Mouse (Mus musculus) midbrain, embryonic 13.5 days (tissue): ENCODE measurements around the gene Eapp. TPM values are rescaled to one million over a fixed set of nuclear protein-coding genes. Genes with fewer than 3 reads are reported as not detected.

Experiments
- ATAC-seq: fragments of 200-750 bp; cut with Nextera tagmentation; 2 replicates; pipeline ENCODE4 v1.8.0; 2017; ENCODE audit warnings: mild to moderate bottlenecking, moderate TSS enrichment, moderate library complexity
- H3K27ac ChIP-seq: fragments of 300-500 bp; sonication (generic); 2 replicates; pipeline ENCODE4 v1.5.1; 2015; ENCODE audit warnings: inconsistent platforms, mild to moderate bottlenecking, moderate library complexity
- H3K27me3 ChIP-seq: fragments of 300-500 bp; sonication (generic); 2 replicates; pipeline ENCODE4 v1.6.1; 2015; ENCODE audit warnings: mild to moderate bottlenecking, inconsistent platforms
- H3K36me3 ChIP-seq: fragments of 300-500 bp; sonication (generic); 2 replicates; pipeline ENCODE4 v1.6.1; 2015; ENCODE audit warnings: mild to moderate bottlenecking, inconsistent platforms
- H3K4me1 ChIP-seq: fragments of 300-500 bp; sonication (generic); replicated peaks from 2 replicates; pipeline ENCODE4 v1.6.1; 2015; ENCODE audit warnings: inconsistent platforms
- H3K4me2 ChIP-seq: fragments of 300-500 bp; sonication (generic); replicated peaks from 2 replicates; pipeline ENCODE4 v1.6.1; 2015; ENCODE audit warnings: moderate library complexity, mild to moderate bottlenecking, inconsistent platforms
- H3K4me3 ChIP-seq: fragments of 300-500 bp; sonication (generic); replicated peaks from 2 replicates; pipeline ENCODE4 v1.5.1; 2015; ENCODE audit warnings: mild to moderate bottlenecking, inconsistent platforms
- H3K9ac ChIP-seq: fragments of 300-500 bp; sonication (generic); replicated peaks from 2 replicates; pipeline ENCODE4 v1.6.1; 2015; ENCODE audit warnings: mild to moderate bottlenecking, inconsistent platforms
- H3K9me3 ChIP-seq: fragments of 300-500 bp; sonication (generic); 2 replicates; pipeline ENCODE4 v1.6.1; 2016; ENCODE audit warnings: mild to moderate bottlenecking, inconsistent platforms
- WGBS: fragments of 180-500 bp; shearing (Covaris S2); methylation state at CpG from one replicate; pipeline ENCODE4 v1.1.7; 2015; 5-methylcytosine and 5-hydroxymethylcytosine counted together
- polyA plus RNA-seq: library from polyadenylated mRNA; unstranded; fragments of >200 nt; fragmentation: Nextera tagmentation; extraction: Ambion mirVana; gene quantifications from 2 replicates; pipeline ENCODE4 v1.2.1, GENCODE M21; 2015

Gene Eapp
- polyA plus RNA-seq, 1 experiment from 2014 or later, result 95.4 TPM

GRCm38 (mm10) chr12:54654141-54654540 is 41.6 kb downstream of the Eapp start:
- Histone ChIP-seq H3K9ac (no peak overlapping the region), H3K27ac (no peak overlapping the region), H3K4me2 (peak overlapping the region; percentile 70; the same call in 1 of the 2 replicates), H3K27me3 (peaks cover 3% of the 10 kb centered on the region; the same call in 1 of the 2 replicates), H3K4me1 (peaks cover 34% of the 10 kb centered on the region), H3K4me3 (no peak overlapping the region), H3K36me3 (0 out of 2 replicates have a peak, but pooled peaks cover 6% of the 10 kb centered on the region), H3K9me3 (no peaks in the 10 kb centered on the region)
- 86% methylated on average over 4 of the region's 4 CpGs for WGBS
- ATAC-seq, result no peak

- no peak overlapping the region for H3K27ac ChIP-seq
- peaks cover 19% of the 10 kb centered on the region for H3K36me3 ChIP-seq
- peaks cover 34% of the 10 kb centered on the region for H3K4me1 ChIP-seq
- H3K9ac ChIP-seq, result no peak overlapping the region
- no peaks in the 10 kb centered on the region for H3K27me3 ChIP-seq
- H3K4me2 ChIP-seq, result no peak overlapping the region
- H3K9me3 ChIP-seq, result no peaks in the 10 kb centered on the region
- 92% methylated on average over 12 of the region's 12 CpGs for WGBS
- no peak for ATAC-seq
- H3K4me3 ChIP-seq, result no peak overlapping the region
These were observed 43.4 kb downstream of the Eapp start for GRCm38 (mm10) chr12:54652346-54652745.

GRCm38 (mm10) chr12:54651820-54652219 is 43.9 kb downstream of the Eapp start:
- Histone ChIP-seq H3K9ac (no peak overlapping the region), H3K4me3 (no peak overlapping the region), H3K27ac (no peak overlapping the region), H3K4me1 (peaks cover 29% of the 10 kb centered on the region), H3K27me3 (no peaks in the 10 kb centered on the region), H3K36me3 (peaks cover 19% of the 10 kb centered on the region), H3K9me3 (no peaks in the 10 kb centered on the region), H3K4me2 (no peak overlapping the region)
- ATAC-seq, result no peak
- WGBS, result 82% methylated on average over 8 of the region's 8 CpGs

- no peak for ATAC-seq
- WGBS, result 64% methylated on average over 1 of the region's 1 CpGs
- Histone ChIP-seq H3K27ac (no peak overlapping the region), H3K9ac (no peak overlapping the region), H3K9me3 (no peaks in the 10 kb centered on the region), H3K36me3 (peaks cover 22% of the 10 kb centered on the region), H3K4me1 (peaks cover 29% of the 10 kb centered on the region), H3K4me2 (no peak overlapping the region), H3K27me3 (no peaks in the 10 kb centered on the region), H3K4me3 (no peak overlapping the region)
These were observed 44.5 kb downstream of the Eapp start for GRCm38 (mm10) chr12:54651158-54651557.

- Histone ChIP-seq H3K9me3 (no peaks in the 10 kb centered on the region), H3K4me2 (no peak overlapping the region), H3K4me3 (no peak overlapping the region), H3K27me3 (no peaks in the 10 kb centered on the region), H3K27ac (no peak overlapping the region), H3K4me1 (no peaks in the 10 kb centered on the region), H3K36me3 (peaks cover 19% of the 10 kb centered on the region), H3K9ac (no peak overlapping the region)
- ATAC-seq, result no peak
- WGBS, result 81% methylated on average over 2 of the region's 2 CpGs
These were observed 50.8 kb downstream of the Eapp start for GRCm38 (mm10) chr12:54644947-54645346.

- Histone ChIP-seq H3K9me3 (no peaks in the 10 kb centered on the region), H3K36me3 (peaks cover 14% of the 10 kb centered on the region), H3K9ac (no peak overlapping the region), H3K27me3 (no peaks in the 10 kb centered on the region), H3K4me3 (no peak overlapping the region), H3K4me2 (no peak overlapping the region), H3K4me1 (no peaks in the 10 kb centered on the region), H3K27ac (no peak overlapping the region)
- 88% methylated on average over 5 of the region's 5 CpGs for WGBS
- ATAC-seq, result no peak
These were observed 52.3 kb downstream of the Eapp start for GRCm38 (mm10) chr12:54643320-54643892.

GRCm38 (mm10) chr12:54641374-54641773 is 54.3 kb downstream of the Eapp start:
- Histone ChIP-seq H3K27ac (no peak overlapping the region), H3K4me3 (no peak overlapping the region), H3K4me2 (no peak overlapping the region), H3K36me3 (peaks cover 5% of the 10 kb centered on the region; the same call in 1 of the 2 replicates), H3K9ac (no peak overlapping the region), H3K9me3 (no peaks in the 10 kb centered on the region), H3K4me1 (no peaks in the 10 kb centered on the region), H3K27me3 (no peaks in the 10 kb centered on the region)
- 98% methylated on average over 4 of the region's 4 CpGs for WGBS
- ATAC-seq, result no peak

- Histone ChIP-seq H3K4me3 (no peak overlapping the region), H3K27me3 (no peaks in the 10 kb centered on the region), H3K36me3 (0 out of 2 replicates have a peak, but pooled peaks cover 3% of the 10 kb centered on the region), H3K4me1 (no peaks in the 10 kb centered on the region), H3K9ac (no peak overlapping the region), H3K4me2 (no peak overlapping the region), H3K9me3 (no peaks in the 10 kb centered on the region), H3K27ac (no peak overlapping the region)
- WGBS, result 94% methylated on average over 6 of the region's 6 CpGs
- ATAC-seq, result no peak
These were observed 55.4 kb downstream of the Eapp start for GRCm38 (mm10) chr12:54640259-54640658.

GRCm38 (mm10) chr12:54637033-54637432 is 58.7 kb downstream of the Eapp start:
- Histone ChIP-seq H3K4me3 (no peak overlapping the region), H3K9me3 (no peaks in the 10 kb centered on the region), H3K4me1 (no peaks in the 10 kb centered on the region), H3K4me2 (no peak overlapping the region), H3K27ac (no peak overlapping the region), H3K9ac (no peak overlapping the region), H3K36me3 (no peaks in the 10 kb centered on the region), H3K27me3 (no peaks in the 10 kb centered on the region)
- WGBS, result 81% methylated on average over 1 of the region's 1 CpGs
- no peak for ATAC-seq

- Histone ChIP-seq H3K4me1 (no peaks in the 10 kb centered on the region), H3K9me3 (no peaks in the 10 kb centered on the region), H3K4me3 (no peak overlapping the region), H3K27me3 (no peaks in the 10 kb centered on the region), H3K9ac (no peak overlapping the region), H3K36me3 (no peaks in the 10 kb centered on the region), H3K4me2 (no peak overlapping the region), H3K27ac (no peak overlapping the region)
- WGBS, result 64% methylated on average over 2 of the region's 2 CpGs
- ATAC-seq, result no peak
These were observed 63.6 kb downstream of the Eapp start for GRCm38 (mm10) chr12:54632141-54632540.

GRCm38 (mm10) chr12:54621942-54622341 is 73.8 kb downstream of the Eapp start:
- H3K27me3 ChIP-seq, result no peaks in the 10 kb centered on the region
- WGBS, result 85% methylated on average over 2 of the region's 2 CpGs
- no peak overlapping the region for H3K4me3 ChIP-seq
- H3K4me2 ChIP-seq, result no peak overlapping the region
- ATAC-seq, result no peak
- no peaks in the 10 kb centered on the region for H3K36me3 ChIP-seq
- no peaks in the 10 kb centered on the region for H3K4me1 ChIP-seq
- H3K9me3 ChIP-seq, result no peaks in the 10 kb centered on the region
- no peak overlapping the region for H3K9ac ChIP-seq
- no peak overlapping the region for H3K27ac ChIP-seq
